Mouse (Mus musculus) midbrain, embryonic 11.5 days (tissue): Measurements from ENCODE around the gene Cd244a. TPM values are rescaled to one million over a fixed set of nuclear protein-coding genes. Genes with fewer than 3 reads are reported as not detected.

Experiments used
- ATAC-seq: fragments of 200-750 bp; cut with Nextera tagmentation; 2 replicates; pipeline ENCODE4 v1.8.0; 2017; ENCODE audit warnings: moderate TSS enrichment, moderate library complexity; ENCODE audit not compliant: low FRiP score
- DNase-seq: peaks from one replicate; pipeline ENCODE4 v3.0.0; 2015; ENCODE audit warnings: low spot score; ENCODE audit errors: missing footprints
- H3K27ac ChIP-seq: fragments of 300-500 bp; sonication (generic); 2 replicates; pipeline ENCODE4 v1.5.1; 2014; ENCODE audit warnings: low read depth, low read length
- H3K27me3 ChIP-seq: fragments of 300-500 bp; sonication (generic); 2 replicates; pipeline ENCODE4 v1.6.1; 2014; ENCODE audit warnings: mild to moderate bottlenecking, low read length, moderate library complexity, mixed read lengths; ENCODE audit not compliant: control insufficient read depth, insufficient read depth
- H3K36me3 ChIP-seq: fragments of 300-500 bp; sonication (generic); 2 replicates; pipeline ENCODE4 v1.6.1; 2014; ENCODE audit warnings: mild to moderate bottlenecking, low read length, moderate library complexity, mixed read lengths; ENCODE audit not compliant: control insufficient read depth, insufficient read depth
- H3K4me1 ChIP-seq: fragments of 300-500 bp; sonication (generic); 2 replicates; pipeline ENCODE4 v1.6.1; 2014; ENCODE audit warnings: low read length; ENCODE audit not compliant: control insufficient read depth, insufficient read depth
- H3K4me2 ChIP-seq: fragments of 300-500 bp; sonication (generic); 2 replicates; pipeline ENCODE4 v1.6.1; 2014; ENCODE audit warnings: mild to moderate bottlenecking, moderate library complexity
- H3K4me3 ChIP-seq: fragments of 300-500 bp; sonication (generic); 2 replicates; pipeline ENCODE4 v1.5.1; 2014; ENCODE audit warnings: low read depth, low read length
- H3K9ac ChIP-seq: fragments of 300-500 bp; sonication (generic); 2 replicates; pipeline ENCODE4 v1.6.1; 2014; ENCODE audit warnings: low read length
- H3K9me3 ChIP-seq: fragments of 300-500 bp; sonication (generic); 2 replicates; pipeline ENCODE4 v1.6.1; 2016; ENCODE audit warnings: low read length; ENCODE audit not compliant: control insufficient read depth
- WGBS: fragments of 180-500 bp; shearing (Covaris S2); extraction: QIAGEN DNeasy Blood & Tissue Kit; methylation state at CpG from one replicate; pipeline ENCODE4 v1.1.7; 2014; 5-methylcytosine and 5-hydroxymethylcytosine counted together
- polyA plus RNA-seq: library from polyadenylated mRNA; unstranded; fragments of >200 nt; fragmentation: Nextera tagmentation; extraction: Ambion mirVana; gene quantifications from 2 replicates; pipeline ENCODE4 v1.2.1, GENCODE M21; 2014

The Cd244a gene
- polyA plus RNA-seq, 1 experiment from 2014 or later: not detected

- H3K36me3 ChIP-seq: no peaks in the 10 kb centered on the region
- no peak overlapping the region for H3K4me3 ChIP-seq
- no peak overlapping the region for H3K4me2 ChIP-seq
- no peak overlapping the region for H3K9ac ChIP-seq
- no peaks in the 10 kb centered on the region for H3K9me3 ChIP-seq
- H3K4me1 ChIP-seq: no peaks in the 10 kb centered on the region
- WGBS: 55% methylated on average over 3 of the region's 3 CpGs
- no peaks in the 10 kb centered on the region for H3K27me3 ChIP-seq
- no peak overlapping the region for H3K27ac ChIP-seq
- ATAC-seq: 0 out of 2 replicates have a peak, but pooled peaks have one; percentile 41
- DNase-seq: no peak
These were observed 5.3 kb downstream of the Cd244a start for GRCm38 (mm10) chr1:171564247-171564646.

- Histone ChIP-seq H3K4me1 (no peaks in the 10 kb centered on the region), H3K4me2 (no peak overlapping the region), H3K27me3 (no peaks in the 10 kb centered on the region), H3K9ac (no peak overlapping the region), H3K4me3 (no peak overlapping the region), H3K36me3 (no peaks in the 10 kb centered on the region), H3K9me3 (no peaks in the 10 kb centered on the region), H3K27ac (no peak overlapping the region)
- no peak for ATAC-seq
- WGBS: 76% methylated on average over 4 of the region's 4 CpGs
- DNase-seq: no peak
These were observed 6.9 kb downstream of the Cd244a start for GRCm38 (mm10) chr1:171565888-171566287.

GRCm38 (mm10) chr1:171566777-171567176, 7.8 kb downstream of the Cd244a start:
- no peak overlapping the region for H3K9ac ChIP-seq
- H3K9me3 ChIP-seq: no peaks in the 10 kb centered on the region
- no peak overlapping the region for H3K4me2 ChIP-seq
- H3K4me3 ChIP-seq: no peak overlapping the region
- 27% methylated on average over 8 of the region's 8 CpGs for WGBS
- ATAC-seq (0 out of 2 replicates have a peak, but pooled peaks have one; percentile 51), DNase-seq (peak; percentile 91)
- H3K4me1 ChIP-seq: no peaks in the 10 kb centered on the region
- no peaks in the 10 kb centered on the region for H3K36me3 ChIP-seq
- no peaks in the 10 kb centered on the region for H3K27me3 ChIP-seq
- no peak overlapping the region for H3K27ac ChIP-seq

GRCm38 (mm10) chr1:171568436-171568835, 9.4 kb downstream of the Cd244a start:
- Histone ChIP-seq H3K27ac (no peak overlapping the region), H3K9me3 (no peaks in the 10 kb centered on the region), H3K27me3 (no peaks in the 10 kb centered on the region), H3K4me2 (no peak overlapping the region), H3K4me1 (no peaks in the 10 kb centered on the region), H3K4me3 (no peak overlapping the region), H3K9ac (no peak overlapping the region), H3K36me3 (no peaks in the 10 kb centered on the region)
- WGBS: 62% methylated on average over 2 of the region's 2 CpGs
- ATAC-seq (no peak), DNase-seq (no peak)

GRCm38 (mm10) chr1:171577168-171577567, 18.2 kb downstream of the Cd244a start:
- no peak overlapping the region for H3K4me3 ChIP-seq
- no peak overlapping the region for H3K9ac ChIP-seq
- no peak overlapping the region for H3K27ac ChIP-seq
- H3K27me3 ChIP-seq: no peaks in the 10 kb centered on the region
- no peaks in the 10 kb centered on the region for H3K9me3 ChIP-seq
- 88% methylated on average over 7 of the region's 7 CpGs for WGBS
- H3K4me1 ChIP-seq: no peaks in the 10 kb centered on the region
- H3K36me3 ChIP-seq: no peaks in the 10 kb centered on the region
- no peak for DNase-seq
- no peak for ATAC-seq
- H3K4me2 ChIP-seq: no peak overlapping the region

GRCm38 (mm10) chr1:171584584-171584983, 25.6 kb downstream of the Cd244a start:
- H3K4me1 ChIP-seq: no peaks in the 10 kb centered on the region
- no peaks in the 10 kb centered on the region for H3K9me3 ChIP-seq
- H3K36me3 ChIP-seq: no peaks in the 10 kb centered on the region
- H3K9ac ChIP-seq: no peak overlapping the region
- H3K27me3 ChIP-seq: no peaks in the 10 kb centered on the region
- ATAC-seq (no peak), DNase-seq (no peak)
- no peak overlapping the region for H3K4me2 ChIP-seq
- no peak overlapping the region for H3K4me3 ChIP-seq
- H3K27ac ChIP-seq: no peak overlapping the region
- WGBS: 90% methylated on average over 2 of the region's 2 CpGs

- no peaks in the 10 kb centered on the region for H3K36me3 ChIP-seq
- H3K9me3 ChIP-seq: no peaks in the 10 kb centered on the region
- H3K27ac ChIP-seq: no peak overlapping the region
- DNase-seq (no peak), ATAC-seq (no peak)
- 91% methylated on average over 3 of the region's 3 CpGs for WGBS
- H3K27me3 ChIP-seq: no peaks in the 10 kb centered on the region
- no peak overlapping the region for H3K4me2 ChIP-seq
- no peak overlapping the region for H3K4me3 ChIP-seq
- H3K4me1 ChIP-seq: no peaks in the 10 kb centered on the region
- H3K9ac ChIP-seq: no peak overlapping the region
These were observed 45.7 kb downstream of the Cd244a start for GRCm38 (mm10) chr1:171604686-171605085.

GRCm38 (mm10) chr1:171606656-171607055, 47.7 kb downstream of the Cd244a start:
- no peak overlapping the region for H3K4me3 ChIP-seq
- H3K9me3 ChIP-seq: no peaks in the 10 kb centered on the region
- no peaks in the 10 kb centered on the region for H3K36me3 ChIP-seq
- no peak for DNase-seq
- no peak overlapping the region for H3K9ac ChIP-seq
- H3K4me2 ChIP-seq: no peak overlapping the region
- H3K4me1 ChIP-seq: no peaks in the 10 kb centered on the region
- WGBS: 87% methylated on average over 3 of the region's 3 CpGs
- no peaks in the 10 kb centered on the region for H3K27me3 ChIP-seq
- no peak overlapping the region for H3K27ac ChIP-seq
- ATAC-seq: no peak

- WGBS: 90% methylated on average over 9 of the region's 9 CpGs
- H3K4me1 ChIP-seq: no peaks in the 10 kb centered on the region
- H3K36me3 ChIP-seq: no peaks in the 10 kb centered on the region
- no peak within 1 kb of the TSS for H3K4me3 ChIP-seq
- ATAC-seq (no peak), DNase-seq (no peak)
- no peak within 1 kb of the TSS for H3K9ac ChIP-seq
- H3K27ac ChIP-seq: no peak within 1 kb of the TSS
- H3K27me3 ChIP-seq: no peaks in the 10 kb centered on the region
- no peak within 1 kb of the TSS for H3K4me2 ChIP-seq
- no peaks in the 10 kb centered on the region for H3K9me3 ChIP-seq
These were observed 48.2 kb downstream of the Cd244a start, which contains the start of gene Ly9 for GRCm38 (mm10) chr1:171607176-171607575. TSS of gene Ly9 (minus strand) at chr1:171607410.

GRCm38 (mm10) chr1:171610026-171610425, 51.0 kb downstream of the Cd244a start:
- no peaks in the 10 kb centered on the region for H3K27me3 ChIP-seq
- no peak overlapping the region for H3K9ac ChIP-seq
- ATAC-seq (no peak), DNase-seq (no peak)
- no peak overlapping the region for H3K4me3 ChIP-seq
- H3K36me3 ChIP-seq: no peaks in the 10 kb centered on the region
- no peaks in the 10 kb centered on the region for H3K9me3 ChIP-seq
- H3K4me1 ChIP-seq: no peaks in the 10 kb centered on the region
- no peak overlapping the region for H3K4me2 ChIP-seq
- WGBS: 88% methylated on average over 2 of the region's 2 CpGs
- no peak overlapping the region for H3K27ac ChIP-seq
